Mouse (Mus musculus) liver, postnatal 0 days (tissue): ENCODE data around the gene Abraxas2. TPM values are rescaled to one million over a fixed set of nuclear protein-coding genes. Genes with fewer than 3 reads are reported as not detected.

Experiments
- ATAC-seq: fragments of 200-750 bp; cut with Nextera tagmentation; 2 replicates; pipeline ENCODE4 v1.8.0; 2017; ENCODE audit warnings: mild to moderate bottlenecking, moderate library complexity
- DNase-seq: peaks from one replicate; pipeline ENCODE4 v3.0.0-alpha.2; 2016
- H3K27ac ChIP-seq: fragments of 300-500 bp; sonication (generic); 2 replicates; pipeline ENCODE4 v1.5.1; 2014; ENCODE audit warnings: antibody characterized with exemption, moderate library complexity, mild to moderate bottlenecking, low read depth
- H3K27me3 ChIP-seq: fragments of 300-500 bp; sonication (generic); 2 replicates; pipeline ENCODE4 v1.6.1; 2014; ENCODE audit warnings: low read length, control low read depth, mixed read lengths; ENCODE audit not compliant: insufficient read depth
- H3K36me3 ChIP-seq: fragments of 300-500 bp; sonication (generic); replicated peaks from 2 replicates; pipeline ENCODE4 v1.6.1; 2014; ENCODE audit warnings: mild to moderate bottlenecking, control low read depth, low read length, moderate library complexity, mixed read lengths; ENCODE audit not compliant: insufficient read depth
- H3K4me1 ChIP-seq: fragments of 300-500 bp; sonication (generic); 2 replicates; pipeline ENCODE4 v1.6.1; 2014; ENCODE audit warnings: antibody characterized with exemption, mild to moderate bottlenecking, control low read depth; ENCODE audit not compliant: insufficient read depth
- H3K4me2 ChIP-seq: fragments of 300-500 bp; sonication (generic); 2 replicates; pipeline ENCODE4 v1.6.1; 2014; ENCODE audit warnings: low read depth, mild to moderate bottlenecking, low read length, moderate library complexity, mixed read lengths
- H3K4me3 ChIP-seq: fragments of 300-500 bp; sonication (generic); 2 replicates; pipeline ENCODE4 v1.5.1; 2014; ENCODE audit warnings: low read depth, low read length
- H3K9ac ChIP-seq: fragments of 300-500 bp; sonication (generic); replicated peaks from 2 replicates; pipeline ENCODE4 v1.6.1; 2014; ENCODE audit warnings: mild to moderate bottlenecking, moderate library complexity
- H3K9me3 ChIP-seq: fragments of 300-500 bp; sonication (generic); 2 replicates; pipeline ENCODE4 v1.6.1; 2016; ENCODE audit warnings: mild to moderate bottlenecking, control low read depth, low read length, mixed read lengths
- CTCF ChIP-seq: sonication (generic); IDR thresholded peaks from 2 replicates; pipeline ENCODE4 v1.5.1; 2016; ENCODE audit warnings: antibody characterized with exemption, low read depth
- EP300 ChIP-seq: IDR thresholded peaks from 2 replicates; pipeline ENCODE4 v1.6.1; 2016; ENCODE audit warnings: antibody characterized with exemption, low read depth, mild to moderate bottlenecking
- WGBS: fragments of 180-500 bp; shearing (Covaris S2); extraction: QIAGEN DNeasy Blood & Tissue Kit; methylation state at CpG from one replicate; pipeline ENCODE4 v1.1.7; 2014; ENCODE audit not compliant: insufficient replicate concordance; 5-methylcytosine and 5-hydroxymethylcytosine counted together
- polyA plus RNA-seq: library from polyadenylated mRNA; unstranded; fragments of >200 nt; fragmentation: Nextera tagmentation; extraction: Ambion mirVana; gene quantifications from 2 replicates; pipeline ENCODE4 v1.2.1, GENCODE M21; 2015

Abraxas2 gene
- polyA plus RNA-seq, 1 experiment from 2014 or later = 15.5 TPM

GRCm38 (mm10) chr7:132866316-132866715 is 7.3 kb downstream of the Abraxas2 start:
- peaks cover 48% of the 10 kb centered on the region for H3K36me3 ChIP-seq
- H3K9ac ChIP-seq = no peak overlapping the region
- no peak overlapping the region for H3K27ac ChIP-seq
- no peaks in the 10 kb centered on the region for H3K27me3 ChIP-seq
- TF ChIP-seq CTCF (no peak), EP300 (no peak)
- H3K4me3 ChIP-seq = no peak overlapping the region
- 42% methylated on average over 9 of the region's 9 CpGs for WGBS
- H3K4me2 ChIP-seq = no peak overlapping the region
- H3K4me1 ChIP-seq = peaks cover 6% of the 10 kb centered on the region; the same call in 1 of the 2 replicates
- H3K9me3 ChIP-seq = no peaks in the 10 kb centered on the region
- DNase-seq (no peak), ATAC-seq (peak; percentile 25; the same call in 1 of the 2 replicates)

- H3K9ac ChIP-seq = no peak overlapping the region
- 61% methylated on average over 2 of the region's 2 CpGs for WGBS
- ATAC-seq (no peak), DNase-seq (no peak)
- H3K36me3 ChIP-seq = peaks cover 76% of the 10 kb centered on the region
- no peaks in the 10 kb centered on the region for H3K27me3 ChIP-seq
- H3K4me1 ChIP-seq = no peaks in the 10 kb centered on the region
- no peak overlapping the region for H3K4me2 ChIP-seq
- no peak overlapping the region for H3K4me3 ChIP-seq
- H3K27ac ChIP-seq = no peak overlapping the region
- H3K9me3 ChIP-seq = no peaks in the 10 kb centered on the region
- no peak for TF ChIP-seq CTCF
- 0 out of 2 replicates have a peak, but pooled peaks have one; percentile 17 for TF ChIP-seq EP300
These were observed 14.0 kb downstream of the Abraxas2 start for GRCm38 (mm10) chr7:132873043-132873442.

GRCm38 (mm10) chr7:132875391-132876086 is 16.5 kb downstream of the Abraxas2 start:
- DNase-seq = no peak
- Histone ChIP-seq H3K4me1 (no peaks in the 10 kb centered on the region), H3K4me2 (no peak overlapping the region), H3K4me3 (no peak overlapping the region), H3K9ac (no peak overlapping the region), H3K27ac (no peak overlapping the region), H3K36me3 (peaks cover 80% of the 10 kb centered on the region), H3K9me3 (no peaks in the 10 kb centered on the region), H3K27me3 (no peaks in the 10 kb centered on the region)
- no peak for TF ChIP-seq CTCF
- TF ChIP-seq EP300 = no peak
- 87% methylated on average over 2 of the region's 2 CpGs for WGBS
- no peak for ATAC-seq

- no peaks in the 10 kb centered on the region for H3K4me1 ChIP-seq
- no peak overlapping the region for H3K4me3 ChIP-seq
- ATAC-seq = no peak
These were observed 21.3 kb downstream of the Abraxas2 start for GRCm38 (mm10) chr7:132880276-132880675.

GRCm38 (mm10) chr7:132882343-132882742 is 23.3 kb downstream of the Abraxas2 start:
- no peak overlapping the region for H3K27ac ChIP-seq
- ATAC-seq (no peak), DNase-seq (no peak)
- no peak overlapping the region for H3K4me2 ChIP-seq
- no peaks in the 10 kb centered on the region for H3K27me3 ChIP-seq
- H3K9ac ChIP-seq = no peak overlapping the region
- peaks cover 62% of the 10 kb centered on the region for H3K36me3 ChIP-seq
- H3K4me3 ChIP-seq = no peak overlapping the region
- WGBS = 64% methylated on average over 2 of the region's 2 CpGs
- no peaks in the 10 kb centered on the region for H3K9me3 ChIP-seq
- H3K4me1 ChIP-seq = peaks cover 3% of the 10 kb centered on the region; the same call in 1 of the 2 replicates
- TF ChIP-seq EP300 = no peak
- peak; percentile 54 for TF ChIP-seq CTCF

More at GRCm38 (mm10) chr7:132880276-132880675, 21.3 kb downstream of the Abraxas2 start:
- Histone ChIP-seq H3K4me2 (no peak overlapping the region), H3K9ac (no peak overlapping the region), H3K36me3 (peaks cover 82% of the 10 kb centered on the region), H3K27me3 (no peaks in the 10 kb centered on the region), H3K9me3 (no peaks in the 10 kb centered on the region), H3K27ac (no peak overlapping the region)
- no peak for DNase-seq
- WGBS = 74% methylated on average over 1 of the region's 1 CpGs
- TF ChIP-seq EP300 (no peak), CTCF (no peak)

- ATAC-seq = no peak
- no peak overlapping the region for H3K4me2 ChIP-seq
- no peak overlapping the region for H3K4me3 ChIP-seq
- WGBS = 87% methylated on average over 7 of the region's 7 CpGs
- H3K9me3 ChIP-seq = no peaks in the 10 kb centered on the region
- no peak overlapping the region for H3K27ac ChIP-seq
- peaks cover 14% of the 10 kb centered on the region for H3K4me1 ChIP-seq
- no peak for DNase-seq
- H3K27me3 ChIP-seq = no peaks in the 10 kb centered on the region
- TF ChIP-seq CTCF (peak; percentile 23; the same call in 1 of the 2 replicates), EP300 (no peak)
- no peak overlapping the region for H3K9ac ChIP-seq
- peaks cover 47% of the 10 kb centered on the region for H3K36me3 ChIP-seq
These were observed 25.0 kb downstream of the Abraxas2 start for GRCm38 (mm10) chr7:132884031-132884430.
